Mouse (Mus musculus) megakaryocyte-erythroid progenitor cell, adult 5-6 weeks (primary cell): ENCODE measurements around the gene Alkal2. TPM values are rescaled to one million over a fixed set of nuclear protein-coding genes. Genes with fewer than 3 reads are reported as not detected.

Experiments
- ATAC-seq: replicated peaks from 2 replicates; pipeline ENCODE4 v1.8.0; 2016; ENCODE audit warnings: mild to moderate bottlenecking, inconsistent platforms; ENCODE audit not compliant: severe bottlenecking, poor library complexity, low FRiP score, low TSS enrichment
- total RNA-seq, 2 experiments: library from RNA; stranded (forward) in 1 of 2; stranded (reverse) in 1 of 2; fragments of 200-1000, 215-1000 nt in 1 of 2; fragments of >200 nt in 1 of 2; fragmentation: Nextera tagmentation in 1 of 2; gene quantifications; 2 replicates each; pipeline ENCODE4 v1.2.3; 2014 to 2017

Alkal2 gene
- total RNA-seq, 2 experiments from 2014 or later: not detected

DNA sequence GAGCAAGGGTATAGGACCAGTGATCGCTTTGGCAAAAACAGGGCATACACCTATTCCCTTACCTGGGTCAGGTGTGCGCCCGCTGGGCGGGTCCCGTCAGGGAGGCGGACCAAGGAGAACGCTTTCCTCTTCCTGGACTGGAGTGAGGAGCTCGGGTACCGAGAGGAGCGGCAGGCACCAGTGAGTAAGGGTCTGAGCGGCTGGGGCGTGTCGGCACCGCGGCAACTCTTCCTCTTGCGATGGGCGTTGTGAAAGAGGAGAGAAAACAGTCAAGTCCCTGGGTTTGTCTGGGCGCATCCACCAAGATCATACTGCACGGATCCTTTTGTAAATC is 27.9 kb downstream of the Alkal2 start:
- 0 out of 2 replicates have a peak, but pooled peaks have one; percentile 5 for ATAC-seq

DNA sequence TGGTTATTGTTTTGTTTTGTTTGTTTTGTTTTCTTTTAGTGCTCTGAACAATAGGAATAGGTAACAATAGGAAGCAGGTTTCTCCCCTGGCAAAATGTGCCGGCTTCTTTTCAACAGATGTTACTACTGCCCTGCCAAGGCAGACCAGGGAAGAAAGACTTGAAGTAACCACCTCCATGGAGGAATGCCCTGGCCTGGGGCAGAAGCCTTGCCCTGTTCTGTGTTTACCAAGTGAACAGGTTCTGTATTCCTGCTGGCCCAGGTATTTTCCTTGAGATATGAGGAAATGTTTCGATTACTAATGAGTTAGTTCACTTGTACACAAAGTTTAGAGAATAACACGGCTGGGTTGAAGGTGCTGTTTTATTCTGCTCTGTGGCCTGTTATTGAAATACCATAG is 28.7 kb downstream of the Alkal2 start:
- ATAC-seq: no peak

DNA sequence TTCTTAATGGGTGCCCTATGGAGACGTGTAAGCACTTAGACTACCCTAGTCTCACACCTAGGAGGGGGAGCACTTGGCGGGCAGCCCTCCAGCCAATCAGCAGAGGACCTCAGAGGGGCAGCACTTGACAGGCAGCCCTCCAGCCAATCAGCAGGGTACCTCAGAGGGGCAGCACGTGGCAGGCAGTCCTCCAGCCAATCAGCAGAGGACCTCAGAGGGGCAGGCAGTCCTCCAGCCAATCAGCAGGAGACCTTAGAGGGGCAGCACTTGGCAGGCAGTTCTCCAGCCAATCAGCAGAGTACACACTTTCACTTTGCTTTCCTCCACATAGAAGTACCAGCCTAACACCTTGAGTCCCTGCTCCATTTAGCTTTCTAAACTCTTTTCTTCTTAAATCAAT is 38.3 kb downstream of the Alkal2 start:
- peak; percentile 55 for ATAC-seq

DNA sequence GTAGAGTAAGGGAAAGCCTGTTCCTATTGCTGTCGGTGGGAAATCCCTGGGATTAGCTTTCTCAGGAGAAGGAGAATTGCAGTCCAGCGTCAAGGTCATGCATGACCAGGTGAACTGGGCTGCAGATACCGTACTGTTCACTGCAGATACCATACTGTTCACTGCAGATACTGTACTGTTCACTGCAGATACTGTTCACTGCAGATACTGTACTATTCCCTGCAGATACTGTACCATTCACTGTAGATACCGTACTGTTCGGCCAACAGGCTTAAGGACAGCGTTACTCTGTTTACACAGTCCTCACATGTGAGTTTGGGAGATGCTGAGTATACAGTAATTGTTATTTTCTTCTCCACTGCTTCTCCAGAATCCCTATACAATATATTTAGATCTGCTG is 44.1 kb downstream of the Alkal2 start:
- no peak for ATAC-seq

GRCm38 (mm10) chr12:30933299-30933698 is 49.2 kb downstream of the Alkal2 start:
- ATAC-seq: no peak

DNA sequence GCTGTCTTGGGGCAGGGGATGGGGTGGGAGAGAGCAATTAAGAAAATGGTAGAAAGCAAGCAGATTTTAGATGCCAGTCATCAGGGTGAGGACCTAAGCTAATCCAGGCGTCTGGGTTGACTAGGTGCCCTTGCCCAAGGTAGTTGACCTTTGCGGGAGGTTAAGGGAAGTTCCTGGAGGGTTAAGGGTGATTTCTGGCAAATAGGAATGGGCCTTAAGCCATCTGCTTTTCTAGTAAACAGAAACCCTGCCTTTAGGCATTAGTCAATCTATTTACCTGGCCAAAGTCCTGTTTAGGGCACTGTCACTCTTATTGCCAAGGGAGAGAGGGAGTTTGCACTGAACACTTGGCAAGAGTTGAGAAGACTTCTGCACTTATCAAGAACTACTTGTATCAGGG is 52.8 kb downstream of the Alkal2 start:
- no peak for ATAC-seq

Other genes starting within 250 kb of the Alkal2 start
- gene Acp1, start 27.3 kb downstream of the Alkal2 start, total RNA-seq (2014; fragmentation: Nextera tagmentation): 85.7 and 114 TPM in 2 replicates
- 124 and 143 TPM in 2 replicates for gene Acp1, start 27.3 kb downstream of the Alkal2 start, total RNA-seq (2017)
- gene Sh3yl1, start 27.3 kb downstream of the Alkal2 start, total RNA-seq (2014; fragmentation: Nextera tagmentation): 1.2 and 6.5 TPM in 2 replicates
- 1.1 and 1.3 TPM in 2 replicates for gene Sh3yl1, start 27.3 kb downstream of the Alkal2 start, total RNA-seq (2017)
- gene Fam110c, start 189.5 kb downstream of the Alkal2 start, total RNA-seq (2014; fragmentation: Nextera tagmentation): 0.35 and 1.1 TPM in 2 replicates
- gene Fam110c, start 189.5 kb downstream of the Alkal2 start, total RNA-seq (2017): 3.0 and 3.9 TPM in 2 replicates